Comparison of ENCODE assay signal across 8 mouse cellular contexts in the genomic region with DNA sequence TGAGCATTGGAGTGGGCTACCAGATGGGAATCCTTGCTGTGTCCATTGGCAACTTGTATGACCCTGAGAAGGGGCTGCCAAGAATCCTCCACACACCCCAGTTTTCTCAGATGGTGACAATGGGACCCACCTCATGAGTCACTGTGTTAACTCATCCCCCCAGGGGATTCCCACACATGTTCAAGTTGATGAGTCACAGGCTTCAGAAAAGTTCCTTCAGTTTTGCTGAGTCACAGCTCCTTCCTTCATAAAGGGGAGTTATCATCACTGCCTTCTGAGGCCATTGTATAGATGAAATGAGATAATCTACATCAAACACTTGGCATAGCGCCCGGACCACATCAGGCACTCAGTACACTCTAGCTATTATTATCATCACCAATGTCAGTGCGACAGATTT.
DNase-seq lines count a peak whose midpoint lies in the region; ATAC-seq and TF ChIP-seq lines count a peak whose summit lies in the region.

No protein-coding gene starts in this region.

- H3K9ac ChIP-seq in embryonic facial prominence, embryonic 12.5 days = no peak overlapping the region

- H3K4me1 ChIP-seq in embryonic facial prominence, embryonic 12.5 days = peaks cover 24% of the 10 kb centered on the region
- H3K4me1 ChIP-seq in embryonic facial prominence, embryonic 10.5 days = peaks cover 26% of the 10 kb centered on the region

- no peak for TF ChIP-seq POLR2A in myocyte (IDR thresholded peaks at IDR 0.05; ENCODE audit: insufficient read length, low read depth)

- ATAC-seq in embryonic facial prominence, embryonic 12.5 days (ENCODE audit: insufficient number of reproducible peaks, insufficient read depth, low FRiP score, low TSS enrichment) = no peak

- peak overlapping the region; percentile 67; the same call in 1 of the 2 replicates for H3K27ac ChIP-seq in embryonic facial prominence, embryonic 12.5 days
- no peak overlapping the region; the same call in 1 of the 2 replicates for H3K27ac ChIP-seq in embryonic facial prominence, embryonic 10.5 days (replicated peaks)

- no peaks in the 10 kb centered on the region for H3K36me3 ChIP-seq in embryonic facial prominence, embryonic 12.5 days
- H3K36me3 ChIP-seq in embryonic facial prominence, embryonic 10.5 days (replicated peaks) = no peaks in the 10 kb centered on the region
- H3K36me3 ChIP-seq in myocyte (ENCODE audit: control insufficient read depth, insufficient read depth) = no peaks in the 10 kb centered on the region

- H3ac ChIP-seq in myocyte (ENCODE audit: control insufficient read depth, insufficient read length) = no peak overlapping the region

- DNase-seq in embryonic facial prominence, embryonic 10.5 days (ENCODE audit: low spot score) = no peak
- peak; percentile 16 to 48 for DNase-seq in urinary bladder, adult 18-20 months (ENCODE audit: low spot score in 2 of 2)
- no peak for DNase-seq in urinary bladder, adult 2 months (ENCODE audit: low spot score)
- DNase-seq in gastrocnemius, postnatal 10 days = peak; percentile 11
- peak; percentile 48 for DNase-seq in layer of hippocampus, adult 9-11 months
- no peak for DNase-seq in spleen, adult 12 weeks (ENCODE audit: low spot score)

- H3K4me3 ChIP-seq in embryonic facial prominence, embryonic 12.5 days = no peak overlapping the region
- H3K4me3 ChIP-seq in embryonic facial prominence, embryonic 10.5 days = no peak overlapping the region
- no peak overlapping the region for H3K4me3 ChIP-seq in myocyte

- no peaks in the 10 kb centered on the region for H3K79me2 ChIP-seq in myocyte (ENCODE audit: control insufficient read depth, insufficient read depth)

- 92% methylated on average over 3 of the region's 3 CpGs for WGBS in embryonic facial prominence, embryonic 12.5 days
- 93% methylated on average over 3 of the region's 3 CpGs for WGBS in embryonic facial prominence, embryonic 10.5 days

- H3K9me3 ChIP-seq in embryonic facial prominence, embryonic 12.5 days = no peaks in the 10 kb centered on the region
- H3K9me3 ChIP-seq in embryonic facial prominence, embryonic 10.5 days = no peaks in the 10 kb centered on the region

- no peak overlapping the region for H3K4me2 ChIP-seq in embryonic facial prominence, embryonic 12.5 days (replicated peaks)
- peak overlapping the region; percentile 70 for H3K4me2 ChIP-seq in myocyte (ENCODE audit: low read depth)

- H3K27me3 ChIP-seq in embryonic facial prominence, embryonic 12.5 days = no peaks in the 10 kb centered on the region
- no peaks in the 10 kb centered on the region for H3K27me3 ChIP-seq in embryonic facial prominence, embryonic 10.5 days (replicated peaks; ENCODE audit: low read depth, poor library complexity, severe bottlenecking)
- H3K27me3 ChIP-seq in myocyte (ENCODE audit: control insufficient read depth, insufficient read depth, insufficient read length) = no peaks in the 10 kb centered on the region

TF ChIP-seq in myocyte, 11 proteins besides CTCF, POLR2A, EP300 and RAD21:
- TF ChIP-seq MAX (IDR thresholded peaks at IDR 0.05; ENCODE audit: low read depth) = peak; percentile 19
- TF ChIP-seq TCF12 (IDR thresholded peaks at IDR 0.05; ENCODE audit: insufficient read depth, poor library complexity, severe bottlenecking) = no peak
- no peak for TF ChIP-seq REST (IDR thresholded peaks at IDR 0.05; ENCODE audit: insufficient read depth, insufficient read length)
TF ChIP-seq in myocyte: peak in this region for 1.

Comparison
In these comparisons a context has a peak if more than half of its experiments do, and no peak if none do; other contexts are left out.
1. DNase-seq: peak in urinary bladder, adult 18-20 months (2 of 2), gastrocnemius, postnatal 10 days (single experiment) and layer of hippocampus, adult 9-11 months (single experiment); none in embryonic facial prominence, embryonic 10.5 days (single experiment), urinary bladder, adult 2 months (single experiment) and spleen, adult 12 weeks (single experiment).